Mouse (Mus musculus): Measurements from ENCODE around the gene Cfap54.

DNA sequence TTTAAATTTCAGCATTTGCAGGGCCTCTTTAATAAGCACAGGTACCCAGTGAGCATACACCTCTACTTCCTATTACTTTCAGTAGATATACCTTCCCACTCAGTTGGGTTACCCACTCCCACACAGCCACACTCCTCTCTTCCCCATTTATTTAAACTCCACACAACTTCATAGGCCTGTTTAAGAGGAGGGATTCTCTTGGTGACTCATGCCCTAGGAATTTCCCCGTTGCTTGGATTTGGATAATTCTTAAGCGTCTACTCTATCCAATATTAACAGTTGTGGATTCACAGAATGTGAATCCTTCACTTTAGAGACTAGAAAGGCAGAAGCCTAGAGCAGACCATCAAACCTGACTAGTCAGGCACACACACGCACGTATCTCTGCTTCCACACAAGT is 259.9 kb downstream of the Cfap54 start:
- TF ChIP-seq CTCF (IDR thresholded peaks at IDR 0.05; ENCODE audit: borderline replicate concordance, insufficient read depth, low read length) (no peak), POLR2A (IDR thresholded peaks at IDR 0.05; ENCODE audit: low read depth, low read length) (no peak)
